Mouse (Mus musculus) granulocyte monocyte progenitor cell, adult 5-6 weeks (primary cell): Measurements from ENCODE around the gene Faim2. TPM values are rescaled to one million over a fixed set of nuclear protein-coding genes. Genes with fewer than 3 reads are reported as not detected.
A peak's percentile ranks its signal among the peaks of the same experiment; 100 is the strongest.

Source experiments
- ATAC-seq: replicated peaks from 2 replicates; pipeline ENCODE4 v1.8.0; 2016; ENCODE audit warnings: mild to moderate bottlenecking, moderate TSS enrichment, inconsistent platforms; ENCODE audit not compliant: poor library complexity, severe bottlenecking
- total RNA-seq, 2 experiments: library from RNA; stranded (forward) in 1 of 2; stranded (reverse) in 1 of 2; fragments of 200-712, 200-1000 nt in 1 of 2; fragments of >200 nt in 1 of 2; fragmentation: Nextera tagmentation in 1 of 2; gene quantifications; 2 replicates each; pipeline ENCODE4 v1.2.3; 2014 to 2017

The Faim2 gene
- total RNA-seq, 2 experiments from 2014 or later: not detected

DNA sequence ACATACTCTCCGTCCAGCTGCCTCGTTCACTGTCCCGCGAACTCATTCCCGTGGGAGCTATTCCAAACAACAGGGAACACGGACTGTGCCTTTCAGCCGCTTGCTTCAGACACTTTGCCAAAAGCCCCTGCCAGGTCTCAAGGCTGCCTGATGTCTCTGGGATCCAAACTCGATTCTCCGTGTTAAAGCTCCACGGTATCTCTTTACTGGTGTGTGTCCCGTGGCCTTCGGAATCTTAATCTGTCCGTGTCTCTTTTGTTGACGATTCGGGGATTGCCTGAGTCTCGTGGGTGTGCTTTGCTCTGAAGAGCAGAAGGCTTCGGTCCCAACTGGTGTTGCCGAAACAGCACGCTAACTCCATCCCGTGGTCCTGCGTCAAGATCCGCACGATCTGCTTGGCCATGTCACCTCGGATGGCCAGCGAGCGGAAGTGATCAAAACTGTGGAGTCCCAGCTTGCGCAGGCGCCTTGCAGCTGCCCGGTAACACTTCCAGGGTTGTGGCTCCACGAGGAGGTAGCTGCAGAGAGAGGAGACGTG, 57.7 kb downstream of the Faim2 start:
- no peak for ATAC-seq

DNA sequence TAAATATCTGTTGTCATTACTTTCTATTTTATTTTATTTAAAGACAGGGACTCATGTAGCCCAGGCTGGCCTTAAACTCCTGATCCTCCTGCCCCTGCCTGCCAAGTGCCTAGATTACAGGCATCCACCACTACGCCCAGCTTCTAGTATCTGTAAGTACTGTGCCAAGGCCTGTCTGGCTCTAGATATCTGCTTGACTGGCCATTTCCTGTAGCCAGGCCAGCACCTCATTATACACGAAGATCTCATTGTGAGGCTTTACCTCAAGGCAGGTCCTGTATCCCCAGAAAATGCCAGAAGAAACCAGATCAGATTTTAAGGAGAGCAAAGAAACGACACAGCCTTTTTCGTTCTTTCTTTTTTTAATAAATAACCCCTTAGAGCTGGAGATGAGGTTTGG, 58.2 kb downstream of the Faim2 start:
- ATAC-seq: no peak

DNA sequence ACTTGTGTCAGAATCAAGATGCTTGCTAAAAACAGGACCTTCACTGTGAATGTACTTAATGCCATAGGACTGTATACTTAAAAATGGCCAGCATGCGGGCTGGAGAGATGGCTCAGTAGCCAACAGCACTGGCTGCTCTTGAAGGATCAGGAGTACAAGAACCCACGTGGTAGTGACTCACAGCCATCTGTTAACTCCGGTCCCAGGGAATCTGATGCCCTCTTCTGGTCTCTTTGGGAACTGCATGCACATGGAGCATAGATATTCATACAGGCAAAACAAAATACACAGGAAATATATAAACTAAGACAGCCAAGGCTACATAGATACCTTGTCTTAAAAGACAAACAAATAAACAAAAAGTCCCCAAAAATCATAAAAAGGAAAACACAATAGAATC, 58.9 kb downstream of the Faim2 start:
- ATAC-seq: peak; percentile 68

DNA sequence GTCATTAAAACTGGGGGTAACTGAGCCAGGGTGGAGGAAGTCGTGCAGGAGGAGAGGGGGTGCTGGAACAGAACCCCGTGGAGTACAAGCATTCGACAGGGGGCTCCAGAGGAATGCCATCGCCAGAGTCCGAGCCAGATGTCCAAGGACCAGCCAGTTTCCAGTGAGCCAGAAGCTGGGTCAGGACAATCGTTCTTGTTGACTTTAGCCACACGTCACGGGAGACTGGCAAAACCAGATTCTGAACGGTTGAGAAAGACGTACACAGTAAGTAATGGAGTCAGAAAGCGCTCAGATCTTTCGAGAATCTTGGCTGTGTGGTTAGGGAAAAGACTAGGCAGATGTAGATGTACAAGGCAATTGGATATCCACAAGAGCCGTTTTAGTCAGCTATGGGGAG, 64.8 kb downstream of the Faim2 start:
- no peak for ATAC-seq

DNA sequence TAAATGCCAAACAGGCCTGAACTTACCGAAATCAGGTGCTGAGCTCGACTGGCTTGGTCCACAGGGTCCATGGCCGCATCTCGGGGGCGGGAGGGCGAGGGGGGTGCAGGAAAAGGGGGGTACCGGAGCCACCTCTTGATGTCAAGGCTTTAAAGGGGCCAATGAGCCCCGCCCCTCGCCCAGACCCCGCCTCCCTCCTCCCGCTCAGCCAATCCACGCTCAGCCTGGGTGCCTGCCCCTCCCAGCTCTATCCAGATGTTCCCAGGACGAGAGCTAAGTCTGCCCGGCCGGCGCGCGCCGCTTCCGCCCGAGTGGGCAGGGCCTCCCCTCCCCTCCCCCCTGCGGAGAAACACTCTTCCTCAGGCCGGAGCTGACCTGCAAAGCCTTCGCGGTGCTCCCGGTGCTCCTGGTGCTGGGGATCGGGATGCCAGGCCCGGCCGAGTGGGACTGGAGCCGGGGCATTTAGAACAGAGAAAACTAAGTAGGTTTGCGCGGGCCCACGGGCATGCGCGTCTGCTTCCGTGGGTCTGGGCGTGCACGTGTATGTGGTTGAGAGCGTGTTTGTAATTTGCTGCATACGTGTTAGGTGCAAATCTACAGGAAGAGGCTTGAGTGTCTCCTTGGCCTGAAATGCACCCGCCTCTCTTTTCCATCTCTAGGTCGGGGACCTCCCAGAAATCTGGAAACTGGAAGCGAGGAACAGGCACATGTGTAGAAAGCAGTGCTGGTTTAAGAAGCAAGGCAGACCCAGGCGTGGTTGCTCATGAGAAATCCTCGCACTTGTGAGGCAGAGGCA, 70.2 kb downstream of the Faim2 start, which contains the start of gene Nckap5l:
Gene Nckap5l (minus strand): TSS at position 143 of the 796 bp plus-strand sequence.
- ATAC-seq: peak; percentile 92

DNA sequence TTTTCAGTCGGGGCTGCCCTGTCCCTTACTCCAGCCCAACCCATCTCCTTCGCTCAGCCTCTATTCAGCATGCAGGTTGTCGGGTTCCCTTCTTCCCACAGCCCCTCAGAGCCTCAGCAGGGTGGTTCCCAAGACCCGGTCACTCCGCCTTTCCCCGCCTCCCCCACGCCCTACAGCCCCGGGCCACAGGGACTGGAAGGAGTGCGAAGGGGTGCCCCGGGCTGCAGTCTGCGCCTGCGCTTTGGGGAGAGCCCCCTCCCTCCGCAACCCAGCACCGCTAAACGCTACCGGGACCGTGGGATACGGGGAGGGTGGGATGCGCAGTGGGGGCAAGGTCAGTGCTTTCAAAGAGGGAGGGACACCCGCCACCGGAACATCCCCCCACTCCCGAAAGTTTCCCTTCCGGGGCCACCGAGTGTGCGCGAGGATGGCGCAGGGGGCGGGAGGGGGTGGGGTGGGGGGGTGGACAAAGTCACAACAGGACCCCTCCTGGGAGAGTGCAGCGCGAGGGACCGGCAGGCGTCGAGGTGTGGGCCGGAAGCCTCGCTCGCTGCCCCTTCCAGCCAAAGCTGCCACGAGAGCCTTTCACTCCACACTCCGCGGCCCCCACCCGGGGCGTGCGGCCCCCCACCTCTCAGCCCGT, 70.9 kb downstream of the Faim2 start:
- ATAC-seq: peak; percentile 34

DNA sequence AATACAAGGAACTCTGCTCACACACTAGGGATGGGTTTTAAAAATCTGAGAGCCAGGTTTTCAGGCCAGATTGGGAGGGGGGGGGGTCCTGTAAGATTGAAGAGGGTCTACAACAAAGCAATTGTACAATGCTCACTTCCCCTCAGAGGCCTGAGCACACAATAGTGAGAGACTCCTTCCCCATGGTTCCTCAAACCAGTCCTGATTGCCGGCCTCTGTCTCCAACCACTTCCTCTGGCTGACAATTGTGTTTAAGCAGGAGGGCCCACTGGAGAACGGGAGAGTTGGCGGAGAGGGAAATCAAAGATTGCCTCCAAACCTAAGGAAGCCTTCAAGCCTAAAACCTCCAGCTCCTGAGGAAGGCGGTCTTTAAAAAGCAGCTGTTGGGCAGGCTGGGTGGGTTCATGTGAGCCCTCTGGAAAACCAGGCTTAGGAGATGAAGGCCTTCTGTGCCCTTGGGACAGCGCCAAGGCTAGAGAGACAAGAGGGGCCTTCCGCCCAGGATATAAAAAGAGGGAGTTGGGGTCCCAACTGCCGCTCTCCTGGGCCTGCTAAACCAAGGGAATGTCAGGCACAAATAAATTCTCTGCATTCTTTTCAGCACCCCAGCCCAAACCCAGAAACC, 71.5 kb downstream of the Faim2 start:
- ATAC-seq: peak; percentile 65

GRCm38 (mm10) chr15:99455415-99455814, 72.5 kb downstream of the Faim2 start:
- no peak for ATAC-seq

DNA sequence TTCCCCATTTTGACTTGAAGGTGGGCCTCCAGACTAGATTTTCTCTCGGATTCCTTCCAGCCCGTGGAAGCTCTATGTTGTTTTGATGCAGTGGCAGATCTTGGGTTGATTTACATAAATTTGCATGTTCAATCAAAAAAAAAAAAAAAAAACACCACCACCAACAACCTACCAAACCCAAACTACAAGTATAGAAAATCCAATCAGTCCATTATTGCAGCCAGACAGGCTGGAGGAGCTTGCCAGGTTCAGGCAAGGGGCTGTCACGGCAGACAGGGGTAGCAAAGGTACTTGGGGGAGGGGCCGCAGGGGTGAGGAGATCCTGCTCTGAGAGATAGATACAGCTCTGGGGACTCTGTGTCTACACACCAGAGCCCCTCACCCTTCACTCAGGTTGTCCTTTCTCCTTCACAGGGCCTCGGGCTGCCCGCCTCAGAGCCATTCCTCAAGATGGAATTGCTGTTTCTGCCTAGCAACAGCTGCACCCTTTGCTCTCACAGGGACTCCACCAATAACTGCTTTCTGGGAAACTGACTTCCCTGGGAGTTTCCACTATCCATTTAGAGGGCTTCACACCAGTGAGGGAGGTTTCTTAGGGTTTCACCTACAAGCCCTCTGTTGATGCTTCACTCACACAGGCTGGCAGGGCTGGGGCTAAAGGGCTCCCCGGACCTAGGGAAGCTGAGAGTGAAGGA, 73.2 kb downstream of the Faim2 start:
- ATAC-seq: no peak

DNA sequence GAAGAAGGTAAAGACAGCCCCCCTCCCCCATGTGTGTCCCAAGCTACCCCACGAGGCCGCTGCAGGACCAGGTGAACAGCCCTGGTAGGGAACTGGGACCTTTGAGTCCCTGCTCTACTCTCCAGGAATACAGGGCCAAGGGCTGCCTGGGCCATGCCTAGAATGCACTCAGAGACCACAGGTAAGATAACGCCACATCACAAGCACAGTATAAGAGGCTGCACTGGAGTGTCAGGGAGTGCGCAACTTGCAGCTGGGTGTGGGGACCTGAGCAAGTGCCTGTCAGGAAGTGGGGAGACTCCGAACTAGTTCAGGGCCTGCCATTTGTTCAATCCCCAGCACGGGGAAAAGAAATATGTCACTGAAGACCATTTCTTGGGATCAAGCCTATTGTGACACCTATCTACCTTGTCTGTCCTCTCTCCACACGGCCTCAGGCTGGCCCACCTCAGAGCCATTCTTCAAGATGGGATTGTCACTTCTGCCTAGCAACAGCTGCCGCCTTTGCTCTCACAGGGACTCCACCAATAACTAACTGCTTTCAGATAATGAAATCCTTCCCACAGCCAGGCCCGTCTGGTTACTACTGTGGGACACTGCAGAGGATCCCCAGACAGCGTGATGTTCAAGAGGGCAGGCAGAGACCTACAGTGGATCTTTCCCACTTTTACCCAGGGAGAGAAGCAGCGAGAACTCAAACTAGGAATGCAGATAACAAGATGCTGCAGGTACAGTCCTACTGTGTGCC, 74.6 kb downstream of the Faim2 start:
- no peak for ATAC-seq

DNA sequence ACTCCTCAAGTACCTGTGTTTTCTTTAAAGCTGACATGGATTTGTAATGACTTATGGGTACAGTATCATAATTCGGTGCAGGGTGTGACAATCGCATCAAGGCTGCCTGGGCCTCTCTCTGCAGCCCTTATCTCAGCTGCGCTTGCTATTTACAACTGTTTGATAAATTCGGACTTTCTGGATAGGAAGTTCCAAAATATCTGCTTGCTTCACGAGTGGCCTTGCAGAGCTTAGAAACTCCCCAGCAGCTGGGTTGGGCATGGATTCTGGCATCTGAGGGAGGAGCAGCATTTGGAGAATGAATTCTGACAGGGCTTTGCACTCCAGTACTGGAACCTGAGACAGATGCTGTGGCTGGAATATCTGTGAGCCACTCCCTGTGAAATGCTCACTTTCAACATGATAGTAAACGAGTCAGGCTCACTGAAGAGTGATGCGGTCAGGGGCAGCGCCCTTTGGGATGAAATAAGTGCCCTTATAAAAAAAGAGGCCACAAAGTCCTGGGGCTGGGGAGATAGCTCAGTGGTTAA, 78.1 kb downstream of the Faim2 start:
- ATAC-seq: no peak

GRCm38 (mm10) chr15:99449131-99449750, 78.7 kb downstream of the Faim2 start:
- ATAC-seq: peak; percentile 91

Other genes starting within 250 kb of the Faim2 start
- gene Prpf40b, start 233.1 kb downstream of the Faim2 start, total RNA-seq (2014; fragmentation: Nextera tagmentation): 13.5 and 17.6 TPM in 2 replicates
- 7.2 and 10.7 TPM in 2 replicates for gene Prpf40b, start 233.1 kb downstream of the Faim2 start, total RNA-seq (2017)
- gene Fam186b, start 232.3 kb downstream of the Faim2 start, total RNA-seq (2014; fragmentation: Nextera tagmentation): not detected in 2 replicates
- gene Fam186b, start 232.3 kb downstream of the Faim2 start, total RNA-seq (2017): not detected in 2 replicates
- 18.0 and 22.5 TPM in 2 replicates for gene Fmnl3, start 157.7 kb downstream of the Faim2 start, total RNA-seq (2014; fragmentation: Nextera tagmentation)
- gene Fmnl3, start 157.7 kb downstream of the Faim2 start, total RNA-seq (2017): 20.7 and 23.8 TPM in 2 replicates
- 383 and 409 TPM in 2 replicates for gene Tmbim6, start 135.3 kb downstream of the Faim2 start, total RNA-seq (2014; fragmentation: Nextera tagmentation)
- gene Tmbim6, start 135.3 kb downstream of the Faim2 start, total RNA-seq (2017): 163 and 164 TPM in 2 replicates
- 5.0 and 13.4 TPM in 2 replicates for gene Nckap5l, start 70.4 kb downstream of the Faim2 start, total RNA-seq (2014; fragmentation: Nextera tagmentation)
- gene Nckap5l, start 70.4 kb downstream of the Faim2 start, total RNA-seq (2017): 0.26 and 7.5 TPM in 2 replicates
- 3.1 and 3.6 TPM in 2 replicates for gene Bcdin3d, start 53.4 kb downstream of the Faim2 start, total RNA-seq (2014; fragmentation: Nextera tagmentation)
- gene Bcdin3d, start 53.4 kb downstream of the Faim2 start, total RNA-seq (2017): 2.9 and 4.2 TPM in 2 replicates
- not detected in 2 replicates for gene Aqp2, start 50.9 kb upstream of the Faim2 start, total RNA-seq (2014; fragmentation: Nextera tagmentation)
- gene Aqp2, start 50.9 kb upstream of the Faim2 start, total RNA-seq (2017): not detected in 2 replicates
- gene Aqp5, start 62.6 kb upstream of the Faim2 start, total RNA-seq (2014; fragmentation: Nextera tagmentation): not detected in 2 replicates
- gene Aqp5, start 62.6 kb upstream of the Faim2 start, total RNA-seq (2017): not detected in 2 replicates
- not detected in 2 replicates for gene Aqp6, start 73.2 kb upstream of the Faim2 start, total RNA-seq (2014; fragmentation: Nextera tagmentation)
- not detected in 2 replicates for gene Aqp6, start 73.2 kb upstream of the Faim2 start, total RNA-seq (2017)
- 47.0 and 75.5 TPM in 2 replicates for gene Racgap1, start 123.5 kb upstream of the Faim2 start, total RNA-seq (2014; fragmentation: Nextera tagmentation)
- 76.4 and 80.0 TPM in 2 replicates for gene Racgap1, start 123.5 kb upstream of the Faim2 start, total RNA-seq (2017)
- not detected in 2 replicates for gene Asic1, start 142.2 kb upstream of the Faim2 start, total RNA-seq (2014; fragmentation: Nextera tagmentation)
- not detected in 2 replicates for gene Asic1, start 142.2 kb upstream of the Faim2 start, total RNA-seq (2017)
- gene Smarcd1, start 174.0 kb upstream of the Faim2 start, total RNA-seq (2014; fragmentation: Nextera tagmentation): 29.8 and 34.7 TPM in 2 replicates
- 16.3 and 28.0 TPM in 2 replicates for gene Smarcd1, start 174.0 kb upstream of the Faim2 start, total RNA-seq (2017)
- not detected in 2 replicates for gene Gm17349, start 177.3 kb upstream of the Faim2 start, total RNA-seq (2014; fragmentation: Nextera tagmentation)
- not detected in 2 replicates for gene Gm17349, start 177.3 kb upstream of the Faim2 start, total RNA-seq (2017)
- gene Gpd1, start 189.3 kb upstream of the Faim2 start, total RNA-seq (2014; fragmentation: Nextera tagmentation): 0.68 and 0.86 TPM in 2 replicates
- gene Gpd1, start 189.3 kb upstream of the Faim2 start, total RNA-seq (2017): 0.10 and 0.34 TPM in 2 replicates
- 57.0 and 57.1 TPM in 2 replicates for gene Cox14, start 197.5 kb upstream of the Faim2 start, total RNA-seq (2014; fragmentation: Nextera tagmentation)
- gene Cox14, start 197.5 kb upstream of the Faim2 start, total RNA-seq (2017): 38.9 and 47.3 TPM in 2 replicates
- 34.8 and 58.3 TPM in 2 replicates for gene Cers5, start 244.7 kb upstream of the Faim2 start, total RNA-seq (2014; fragmentation: Nextera tagmentation)
- gene Cers5, start 244.7 kb upstream of the Faim2 start, total RNA-seq (2017): 17.9 and 24.5 TPM in 2 replicates